Mouse (Mus musculus) gastrocnemius, postnatal 4 days (tissue): ENCODE data around the gene Rassf4. TPM values are rescaled to one million over a fixed set of nuclear protein-coding genes. Genes with fewer than 3 reads are reported as not detected.
A peak's percentile ranks its signal among the peaks of the same experiment; 100 is the strongest.

Experiments used
- DNase-seq, 2 experiments: peaks; one replicate each; pipeline ENCODE4 v3.0.0; 2021 to 2022; ENCODE audit warnings: low spot score in 2 of 2, mixed read lengths in 2 of 2
- total RNA-seq, 2 experiments: library from RNA; stranded (reverse); gene quantifications; 2 replicates each; pipeline ENCODE4 v1.2.3; 2021

Rassf4 gene
- total RNA-seq, 2 experiments from 2014 or later: 14.5 to 14.7 TPM

GRCm38 (mm10) chr6:116674283-116674886 lies 633 bp upstream of the Rassf4 start:
- DNase-seq: no peak

- DNase-seq: no peak
Observed at GRCm38 (mm10) chr6:116672349-116672748, 1.4 kb downstream of the Rassf4 start.

- no peak for DNase-seq
Observed at GRCm38 (mm10) chr6:116671768-116672167, 2.0 kb downstream of the Rassf4 start.

- peak in 1 of 2 experiments; percentile 48 for DNase-seq
Observed at GRCm38 (mm10) chr6:116671031-116671430, 2.7 kb downstream of the Rassf4 start.

- DNase-seq: no peak
Observed at GRCm38 (mm10) chr6:116670144-116670543, 3.6 kb downstream of the Rassf4 start.

- DNase-seq: no peak
Observed at GRCm38 (mm10) chr6:116668682-116669470, 4.9 kb downstream of the Rassf4 start.

- no peak for DNase-seq
Observed at GRCm38 (mm10) chr6:116667382-116667781, 6.4 kb downstream of the Rassf4 start.

GRCm38 (mm10) chr6:116666892-116667291 lies 6.9 kb downstream of the Rassf4 start:
- DNase-seq: no peak

- no peak for DNase-seq
Observed at GRCm38 (mm10) chr6:116666085-116666750, 7.5 kb downstream of the Rassf4 start.

- no peak for DNase-seq
Observed at GRCm38 (mm10) chr6:116664830-116665229, 8.9 kb downstream of the Rassf4 start.

GRCm38 (mm10) chr6:116664031-116664430 lies 9.7 kb downstream of the Rassf4 start:
- no peak for DNase-seq

- no peak for DNase-seq
Observed at GRCm38 (mm10) chr6:116663364-116663763, 10.4 kb downstream of the Rassf4 start.

GRCm38 (mm10) chr6:116653684-116654454 lies 19.9 kb downstream of the Rassf4 start:
- peak in 1 of 2 experiments; percentile 53 for DNase-seq

- DNase-seq: no peak
Observed at GRCm38 (mm10) chr6:116653191-116653590, 20.6 kb downstream of the Rassf4 start.

- DNase-seq: peak in 1 of 2 experiments; percentile 31
Observed at GRCm38 (mm10) chr6:116651437-116652118, 22.2 kb downstream of the Rassf4 start.

GRCm38 (mm10) chr6:116650406-116650805 lies 23.3 kb downstream of the Rassf4 start, which contains the start of gene Depp1:
Gene Depp1, plus strand, starts transcription at chr6:116650609.
- no peak for DNase-seq

- DNase-seq: no peak
Observed at GRCm38 (mm10) chr6:116649811-116650210, 23.9 kb downstream of the Rassf4 start.

- DNase-seq: no peak
Observed at GRCm38 (mm10) chr6:116647763-116648162, 26.0 kb downstream of the Rassf4 start.

GRCm38 (mm10) chr6:116644335-116644734 lies 29.4 kb downstream of the Rassf4 start:
- DNase-seq: no peak

GRCm38 (mm10) chr6:116643881-116644280 lies 29.9 kb downstream of the Rassf4 start:
- DNase-seq: no peak

- DNase-seq: no peak
Observed at GRCm38 (mm10) chr6:116642942-116643341, 30.8 kb downstream of the Rassf4 start.
